Mouse (Mus musculus): ENCODE measurements around the gene Fat3.

GRCm38 (mm10) chr9:16212628-16213027 is 288.5 kb downstream of the Fat3 start:
- TF ChIP-seq CTCF (IDR thresholded peaks at IDR 0.05; ENCODE audit: low read depth) (no peak), EP300 (optimal IDR thresholded peaks at IDR 0.05) (no peak)
